Mouse (Mus musculus) testis, postnatal 10 days (tissue): ENCODE measurements around the gene Rbfox3.

Experiments
- DNase-seq: peaks from one replicate; pipeline ENCODE4 v3.0.0; 2021; ENCODE audit warnings: low spot score

Gene Rbfox3

GRCm38 (mm10) chr11:118906131-118906823 is 5.1 kb downstream of the Rbfox3 start:
- DNase-seq: peak; percentile 61

DNA sequence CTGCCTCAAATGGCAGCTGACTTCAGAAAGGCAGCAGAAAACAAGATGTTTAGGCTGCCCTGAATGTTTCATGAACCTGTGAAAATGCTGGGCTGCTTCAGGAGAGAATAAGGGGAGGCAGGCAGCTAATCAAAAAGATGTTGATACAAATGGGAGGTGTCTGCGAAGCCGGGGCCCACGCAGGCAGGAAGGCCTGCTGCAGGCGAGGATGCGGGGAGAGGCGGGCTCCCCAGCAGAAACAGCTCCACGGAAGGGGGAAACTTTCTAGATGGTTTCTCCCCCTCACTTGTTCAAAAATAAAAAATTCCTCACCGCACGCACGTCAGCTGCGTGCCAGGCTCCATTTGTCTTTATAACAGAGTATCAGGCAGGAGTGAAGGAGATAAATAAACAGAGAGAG is 5.7 kb downstream of the Rbfox3 start:
- DNase-seq: no peak

DNA sequence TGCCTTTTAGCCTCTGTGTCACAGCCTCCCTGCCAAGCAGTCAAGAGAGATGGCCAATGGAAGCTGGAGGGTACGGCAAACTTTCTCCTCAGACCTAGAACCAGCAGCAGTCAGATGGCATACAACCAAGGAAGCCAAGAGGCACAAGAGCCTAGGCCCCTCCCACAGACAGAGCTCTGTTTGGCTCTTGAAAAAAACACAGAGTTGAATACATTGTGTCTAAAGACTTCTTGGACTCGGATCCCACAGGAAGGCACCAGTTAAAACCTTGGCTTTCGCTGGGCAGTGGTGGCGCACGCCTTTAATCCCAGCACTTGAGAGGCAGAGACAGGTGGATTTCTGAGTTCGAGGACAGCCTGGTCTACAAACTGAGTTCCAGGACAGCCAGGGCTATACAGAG is 7.1 kb downstream of the Rbfox3 start:
- no peak for DNase-seq

- DNase-seq: no peak
Measured at GRCm38 (mm10) chr11:118899771-118900545, 11.4 kb downstream of the Rbfox3 start.

- no peak for DNase-seq
Measured at GRCm38 (mm10) chr11:118898643-118899042, 12.8 kb downstream of the Rbfox3 start.

- no peak for DNase-seq
Measured at GRCm38 (mm10) chr11:118898156-118898555, 13.2 kb downstream of the Rbfox3 start.

DNA sequence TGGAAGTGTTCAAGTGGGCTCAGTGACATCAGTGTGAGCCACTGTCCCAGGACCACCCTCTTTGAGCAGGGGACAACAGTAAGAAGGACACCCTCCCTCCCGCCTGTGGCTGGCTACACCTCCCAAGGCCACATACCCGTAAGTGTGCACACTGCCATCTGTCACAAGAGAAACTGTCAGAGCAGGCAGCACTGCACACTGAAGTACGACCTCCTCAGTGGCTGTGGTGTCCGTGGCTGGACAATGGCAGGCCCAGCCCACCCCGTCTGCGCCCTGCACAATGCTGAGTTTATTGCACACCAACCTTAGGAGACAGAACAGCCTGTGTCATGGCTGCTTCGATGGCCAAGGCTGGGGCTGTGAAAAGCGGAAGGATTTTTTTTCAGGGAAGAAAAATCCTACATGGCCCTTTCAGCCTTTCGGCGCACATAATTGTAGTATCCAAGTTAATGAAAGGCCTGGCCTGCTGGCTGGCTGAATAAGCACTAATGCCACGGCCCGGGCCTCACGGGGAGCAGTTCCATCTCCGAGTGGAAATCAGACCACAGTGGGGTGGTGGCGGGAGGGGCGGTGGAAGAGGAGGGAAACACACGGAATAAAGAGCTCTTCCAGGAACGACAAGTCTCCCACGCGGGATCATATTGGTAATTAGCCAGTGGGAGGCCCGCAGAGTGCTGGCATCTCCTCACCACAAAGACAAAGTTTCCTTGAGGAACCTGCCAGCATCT is 14.1 kb downstream of the Rbfox3 start:
- no peak for DNase-seq

- DNase-seq: no peak
Measured at GRCm38 (mm10) chr11:118896032-118896675, 15.2 kb downstream of the Rbfox3 start.

DNA sequence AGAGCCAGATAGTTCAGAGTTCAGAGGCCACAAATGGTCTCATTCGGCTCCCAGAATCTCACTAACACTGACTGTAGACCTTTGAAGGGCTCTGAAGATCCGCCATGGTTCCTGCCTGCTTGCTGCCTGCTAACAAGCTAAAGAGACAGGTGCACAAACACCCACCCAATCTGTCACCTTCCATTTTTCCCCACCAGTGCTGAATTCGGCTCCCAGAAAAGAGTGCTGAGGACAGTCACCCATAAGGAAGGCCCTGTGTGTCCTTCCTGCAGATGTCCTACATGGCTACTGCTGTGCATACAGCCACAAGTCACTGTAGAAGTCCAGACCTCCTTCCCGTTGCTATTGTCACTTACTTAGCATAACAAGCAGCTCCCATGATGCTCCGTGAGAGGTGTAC is 16.6 kb downstream of the Rbfox3 start:
- no peak for DNase-seq

GRCm38 (mm10) chr11:118894196-118894595 is 17.2 kb downstream of the Rbfox3 start:
- DNase-seq: no peak

DNA sequence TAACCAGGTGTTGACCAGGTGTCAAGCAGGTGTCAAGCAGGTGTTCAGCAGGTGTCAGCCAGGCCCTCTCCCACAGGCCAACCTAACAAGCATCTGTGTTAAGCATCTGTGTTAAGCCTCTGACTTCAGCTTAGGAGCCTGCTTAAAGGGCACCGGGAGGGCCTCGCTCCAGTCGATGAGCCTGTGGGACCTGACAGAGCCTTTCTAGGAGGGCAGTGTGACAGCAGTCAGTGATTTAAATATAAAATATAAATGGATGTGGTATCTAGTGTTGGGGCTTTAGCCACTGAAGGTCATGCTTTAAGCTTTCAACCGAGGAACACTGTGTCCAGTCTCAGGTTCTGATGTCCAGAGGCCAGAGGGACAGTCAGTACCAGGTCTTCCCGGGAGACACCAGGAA is 18.5 kb downstream of the Rbfox3 start:
- no peak for DNase-seq

GRCm38 (mm10) chr11:118891516-118891915 is 19.9 kb downstream of the Rbfox3 start:
- DNase-seq: no peak

DNA sequence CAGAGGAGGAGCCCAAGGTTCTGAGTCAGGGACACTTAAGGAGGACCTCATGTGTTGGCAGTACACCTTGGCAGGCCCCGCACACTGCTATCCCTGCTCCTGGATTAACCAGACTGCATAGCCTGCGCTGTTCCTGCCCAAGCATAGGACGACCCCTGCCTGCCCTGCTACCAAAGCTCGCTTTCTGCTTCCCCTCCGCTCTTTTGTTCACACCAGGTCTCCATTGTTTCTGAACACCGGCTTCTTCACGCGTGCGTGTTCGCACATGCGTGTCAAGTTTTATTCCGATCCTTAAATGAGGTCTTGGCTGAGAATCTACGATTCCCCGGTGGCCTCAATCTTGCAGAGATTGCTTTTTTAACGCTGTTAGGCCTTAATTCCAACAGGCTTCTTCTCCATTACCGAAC is 20.4 kb downstream of the Rbfox3 start:
- DNase-seq: no peak

- DNase-seq: no peak
Measured at GRCm38 (mm10) chr11:118890474-118890873, 20.9 kb downstream of the Rbfox3 start.

DNA sequence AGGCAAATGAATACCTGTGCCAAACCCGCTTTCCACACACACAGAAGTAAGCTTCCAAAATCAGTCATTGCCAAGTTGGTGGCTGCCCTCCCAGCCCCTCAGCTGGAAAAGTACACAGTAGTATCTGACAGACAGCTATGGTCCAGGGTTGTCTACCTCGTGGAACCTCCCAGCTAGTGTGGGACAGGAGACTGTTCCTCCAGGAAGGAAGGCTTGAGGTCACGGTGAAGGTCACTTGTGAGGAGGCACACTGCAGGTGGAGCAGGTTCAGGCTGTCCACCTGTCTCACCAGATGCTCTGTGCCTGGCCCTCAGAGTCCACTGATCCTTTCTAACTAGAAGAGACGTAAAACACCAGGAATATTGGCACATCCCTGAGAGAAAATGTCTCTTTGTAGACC is 21.9 kb downstream of the Rbfox3 start:
- DNase-seq: no peak

DNA sequence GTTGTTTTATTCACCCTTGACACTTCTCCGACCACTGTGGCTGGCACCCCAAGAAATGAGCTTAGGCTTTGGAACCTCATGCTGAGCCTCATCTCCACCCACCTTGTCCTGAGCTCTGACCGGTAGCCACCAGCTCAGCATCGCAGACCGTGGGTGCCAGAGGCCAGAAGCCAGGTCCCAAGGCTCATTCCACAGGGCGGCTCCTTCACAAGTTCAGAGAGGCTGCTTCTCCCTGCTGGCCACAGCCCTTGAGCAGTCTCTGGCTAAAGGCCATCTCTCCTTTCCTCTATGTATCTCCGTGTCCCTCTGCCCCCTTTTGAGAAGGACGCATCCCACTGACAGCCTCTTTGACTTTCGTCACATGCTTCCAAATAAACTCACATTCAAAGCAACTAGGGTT is 23.0 kb downstream of the Rbfox3 start:
- DNase-seq: no peak

DNA sequence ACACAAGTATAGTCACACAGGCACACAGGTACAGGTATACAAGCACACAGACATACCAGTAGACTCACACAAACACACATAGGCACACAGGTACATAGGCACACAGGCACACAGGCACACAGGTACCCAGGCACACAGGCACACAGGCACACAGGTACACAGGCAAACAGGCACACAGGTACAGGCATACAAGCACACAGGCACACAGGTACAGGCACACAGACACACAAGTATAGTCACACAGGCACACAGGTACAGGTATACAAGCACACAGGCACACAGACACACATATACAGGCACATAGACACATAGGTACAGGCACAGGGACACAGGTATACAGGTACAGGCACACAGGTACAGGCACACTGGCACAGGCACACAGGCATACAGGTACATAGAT is 24.2 kb downstream of the Rbfox3 start:
- DNase-seq: no peak

GRCm38 (mm10) chr11:118886269-118886965 is 25.0 kb downstream of the Rbfox3 start:
- no peak for DNase-seq

DNA sequence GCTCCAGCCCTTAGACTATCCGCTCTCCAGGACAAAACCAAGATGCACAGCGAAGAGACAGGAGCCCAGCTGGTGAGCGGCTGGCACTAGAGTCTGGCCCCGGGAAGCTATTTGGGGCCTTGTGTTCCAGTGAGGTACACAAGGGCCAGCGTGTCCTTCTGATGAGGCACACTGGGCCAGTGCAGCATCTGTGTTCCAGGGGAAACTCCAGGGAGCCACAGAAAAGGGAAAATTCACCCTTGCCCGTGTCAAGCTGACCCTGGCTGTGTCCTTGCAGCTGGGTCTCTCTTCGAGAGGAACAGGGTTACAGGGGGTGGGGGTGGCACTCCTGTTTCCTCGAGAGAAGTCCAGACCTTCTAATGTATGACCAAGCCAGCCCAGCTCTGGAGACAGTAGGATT is 25.8 kb downstream of the Rbfox3 start:
- no peak for DNase-seq

- no peak for DNase-seq
Measured at GRCm38 (mm10) chr11:118885135-118885534, 26.3 kb downstream of the Rbfox3 start.

GRCm38 (mm10) chr11:118883143-118883542 is 28.3 kb downstream of the Rbfox3 start:
- DNase-seq: no peak
